Mouse (Mus musculus): ENCODE results near the gene Parp12. TPM values are rescaled to one million over a fixed set of nuclear protein-coding genes. Genes with fewer than 3 reads are reported as not detected.
A peak's percentile ranks its signal among the peaks of the same experiment; 100 is the strongest.

The Parp12 gene
- total RNA-seq, 1 experiment, result 9.5 TPM

DNA sequence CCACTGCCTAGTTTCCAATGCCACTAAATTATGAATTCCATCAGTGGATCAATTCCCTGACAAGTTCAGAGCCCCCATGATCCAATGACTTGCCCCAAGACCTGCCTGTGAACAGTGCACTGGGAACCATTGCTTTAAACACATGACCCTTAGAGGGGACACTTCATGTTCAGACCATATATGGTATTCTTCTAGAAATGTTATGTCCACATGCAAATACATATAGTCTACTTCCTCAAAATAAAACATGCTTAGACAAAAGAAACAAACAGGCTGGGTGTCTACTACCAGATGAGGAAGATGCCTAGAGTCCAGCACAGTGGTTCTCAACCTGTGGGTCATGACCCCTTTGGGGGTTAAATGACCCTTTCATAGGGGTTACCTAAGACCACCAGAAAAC is 41.7 kb downstream of the Parp12 start:
- Histone ChIP-seq H3K27ac (ENCODE audit: insufficient read depth, low read depth, low read length, poor library complexity, severe bottlenecking) (no peak overlapping the region), H3K9me3 (ENCODE audit: control insufficient read depth, insufficient read depth, low read depth, low read length) (no peaks in the 10 kb centered on the region), H3K9ac (ENCODE audit: insufficient read depth, low read depth, low read length, poor library complexity, severe bottlenecking) (no peak overlapping the region), H3K4me3 (ENCODE audit: insufficient read depth in 1 of 2, low read depth in 1 of 2, low read length in 2 of 2, poor library complexity in 1 of 2, severe bottlenecking in 1 of 2) (no peak overlapping the region), H3K4me1 (ENCODE audit: control insufficient read depth in 2 of 2, insufficient read depth in 2 of 2, low read length in 2 of 2, poor library complexity in 1 of 2) (peaks cover 0 to 6% of the 10 kb centered on the region in 2 experiments; a peak in 1 of 4 replicates), H3K36me3 (ENCODE audit: control insufficient read depth, insufficient read depth, low read length, poor library complexity, severe bottlenecking) (no peaks in the 10 kb centered on the region)
- no peak for DNase-seq (ENCODE audit: low read depth, low spot score)
- in situ Hi-C loops (cut with MboI; ENCODE audit: low sequenced_read_pairs in 2 of 2, unreplicated experiment in 2 of 2), result no loop called here
- TF ChIP-seq ZC3H11A (IDR thresholded peaks at IDR 0.05; ENCODE audit: borderline replicate concordance, low read depth, low read length), result no peak
- TF ChIP-seq ZNF384 (IDR thresholded peaks at IDR 0.05; ENCODE audit: low read depth, low read length), result no peak
- no peak for TF ChIP-seq HCFC1 (IDR thresholded peaks at IDR 0.05; ENCODE audit: borderline replicate concordance, insufficient read depth, low read length)
- no peak for TF ChIP-seq CHD2 (IDR thresholded peaks at IDR 0.05; ENCODE audit: low read depth, low read length)
- no peak for TF ChIP-seq MAFK (IDR thresholded peaks at IDR 0.05; ENCODE audit: insufficient read depth, low read depth, low read length)

DNA sequence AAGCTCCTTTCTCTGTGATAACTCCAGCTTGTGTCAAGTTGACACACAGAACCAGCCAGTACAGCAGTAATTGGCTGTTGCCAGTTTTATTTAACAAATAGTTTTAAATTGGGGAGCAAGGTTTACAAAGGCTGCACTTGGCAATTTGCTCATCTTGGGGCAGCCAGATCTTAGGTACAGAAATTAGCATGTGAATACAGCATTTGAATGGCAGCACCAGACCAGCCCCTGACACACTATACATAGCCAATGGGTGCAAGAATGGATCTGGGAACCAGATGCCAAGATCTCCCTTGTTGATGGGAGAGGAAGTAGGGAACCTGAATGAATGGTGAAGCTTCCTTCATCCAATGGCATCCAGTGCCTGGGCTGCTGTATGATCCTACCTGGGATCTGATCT is 44.0 kb downstream of the Parp12 start:
- H3K4me3 ChIP-seq (ENCODE audit: insufficient read depth in 1 of 2, low read depth in 1 of 2, low read length in 2 of 2, poor library complexity in 1 of 2, severe bottlenecking in 1 of 2), result no peak overlapping the region
- in situ Hi-C loops (cut with MboI; ENCODE audit: low sequenced_read_pairs in 2 of 2, unreplicated experiment in 2 of 2), result no loop called here
- TF ChIP-seq HCFC1 (IDR thresholded peaks at IDR 0.05; ENCODE audit: borderline replicate concordance, insufficient read depth, low read length), result no peak
- no peak for TF ChIP-seq MAFK (IDR thresholded peaks at IDR 0.05; ENCODE audit: insufficient read depth, low read depth, low read length)
- no peak for TF ChIP-seq ZC3H11A (IDR thresholded peaks at IDR 0.05; ENCODE audit: borderline replicate concordance, low read depth, low read length)
- TF ChIP-seq ZNF384 (IDR thresholded peaks at IDR 0.05; ENCODE audit: low read depth, low read length), result no peak
- TF ChIP-seq CHD2 (IDR thresholded peaks at IDR 0.05; ENCODE audit: low read depth, low read length), result no peak
- peak; percentile 22 for DNase-seq (ENCODE audit: low read depth, low spot score)
- peaks cover 0 to 6% of the 10 kb centered on the region in 2 experiments; a peak in 1 of 4 replicates for H3K4me1 ChIP-seq (ENCODE audit: control insufficient read depth in 2 of 2, insufficient read depth in 2 of 2, low read length in 2 of 2, poor library complexity in 1 of 2)
- H3K27ac ChIP-seq (ENCODE audit: insufficient read depth, low read depth, low read length, poor library complexity, severe bottlenecking), result no peak overlapping the region
- no peaks in the 10 kb centered on the region for H3K36me3 ChIP-seq (ENCODE audit: control insufficient read depth, insufficient read depth, low read length, poor library complexity, severe bottlenecking)
- no peak overlapping the region for H3K9ac ChIP-seq (ENCODE audit: insufficient read depth, low read depth, low read length, poor library complexity, severe bottlenecking)
- no peaks in the 10 kb centered on the region for H3K9me3 ChIP-seq (ENCODE audit: control insufficient read depth, insufficient read depth, low read depth, low read length)

- Histone ChIP-seq H3K9me3 (ENCODE audit: control insufficient read depth, insufficient read depth, low read depth, low read length) (no peaks in the 10 kb centered on the region), H3K27ac (ENCODE audit: insufficient read depth, low read depth, low read length, poor library complexity, severe bottlenecking) (no peak overlapping the region), H3K4me1 (ENCODE audit: control insufficient read depth in 2 of 2, insufficient read depth in 2 of 2, low read length in 2 of 2, poor library complexity in 1 of 2) (peaks cover 0 to 6% of the 10 kb centered on the region in 2 experiments; a peak in 1 of 4 replicates), H3K36me3 (ENCODE audit: control insufficient read depth, insufficient read depth, low read length, poor library complexity, severe bottlenecking) (no peaks in the 10 kb centered on the region), H3K4me3 (ENCODE audit: insufficient read depth in 1 of 2, low read depth in 1 of 2, low read length in 2 of 2, poor library complexity in 1 of 2, severe bottlenecking in 1 of 2) (no peak overlapping the region), H3K9ac (ENCODE audit: insufficient read depth, low read depth, low read length, poor library complexity, severe bottlenecking) (no peak overlapping the region)
- no peak for DNase-seq (ENCODE audit: low read depth, low spot score)
- no peak for TF ChIP-seq ZNF384 (IDR thresholded peaks at IDR 0.05; ENCODE audit: low read depth, low read length)
- no peak for TF ChIP-seq MAFK (IDR thresholded peaks at IDR 0.05; ENCODE audit: insufficient read depth, low read depth, low read length)
- TF ChIP-seq ZC3H11A (IDR thresholded peaks at IDR 0.05; ENCODE audit: borderline replicate concordance, low read depth, low read length), result no peak
- no peak for TF ChIP-seq HCFC1 (IDR thresholded peaks at IDR 0.05; ENCODE audit: borderline replicate concordance, insufficient read depth, low read length)
- no peak for TF ChIP-seq CHD2 (IDR thresholded peaks at IDR 0.05; ENCODE audit: low read depth, low read length)
- in situ Hi-C loops (cut with MboI; ENCODE audit: low sequenced_read_pairs in 2 of 2, unreplicated experiment in 2 of 2), result no loop called here
These were observed 45.5 kb downstream of the Parp12 start for GRCm38 (mm10) chr6:39072664-39073063.

GRCm38 (mm10) chr6:39066935-39067578 is 51.1 kb downstream of the Parp12 start:
- no peaks in the 10 kb centered on the region for H3K36me3 ChIP-seq (ENCODE audit: control insufficient read depth, insufficient read depth, low read length, poor library complexity, severe bottlenecking)
- H3K4me3 ChIP-seq (ENCODE audit: insufficient read depth in 1 of 2, low read depth in 1 of 2, low read length in 2 of 2, poor library complexity in 1 of 2, severe bottlenecking in 1 of 2), result 0 out of 4 replicates have a peak overlapping the region, but pooled peaks of 1 of the 2 experiments have one; percentile 0
- no peaks in the 10 kb centered on the region for H3K9me3 ChIP-seq (ENCODE audit: control insufficient read depth, insufficient read depth, low read depth, low read length)
- H3K9ac ChIP-seq (ENCODE audit: insufficient read depth, low read depth, low read length, poor library complexity, severe bottlenecking), result no peak overlapping the region
- H3K27ac ChIP-seq (ENCODE audit: insufficient read depth, low read depth, low read length, poor library complexity, severe bottlenecking), result no peak overlapping the region
- peak; percentile 62 for DNase-seq (ENCODE audit: low read depth, low spot score)
- TF ChIP-seq MAFK (IDR thresholded peaks at IDR 0.05; ENCODE audit: insufficient read depth, low read depth, low read length) (no peak), HCFC1 (IDR thresholded peaks at IDR 0.05; ENCODE audit: borderline replicate concordance, insufficient read depth, low read length) (no peak), ZC3H11A (IDR thresholded peaks at IDR 0.05; ENCODE audit: borderline replicate concordance, low read depth, low read length) (peak; percentile 64; the same call in 1 of the 2 replicates), CHD2 (IDR thresholded peaks at IDR 0.05; ENCODE audit: low read depth, low read length) (no peak), ZNF384 (IDR thresholded peaks at IDR 0.05; ENCODE audit: low read depth, low read length) (no peak)
- in situ Hi-C loops (cut with MboI; ENCODE audit: low sequenced_read_pairs in 2 of 2, unreplicated experiment in 2 of 2), result no loop called here
- no peaks in the 10 kb centered on the region for H3K4me1 ChIP-seq (ENCODE audit: control insufficient read depth in 2 of 2, insufficient read depth in 2 of 2, low read length in 2 of 2, poor library complexity in 1 of 2)

Measured in ES-E14 (cell line).